Mouse (Mus musculus) heart, adult 2 months (tissue): ENCODE results near the gene Pik3r5.

ENCODE experiments used
- CTCF ChIP-seq: fragments of 200-600 bp; IDR thresholded peaks from 2 replicates; pipeline ENCODE4 v1.8.1; 2022; ENCODE audit warnings: antibody characterized with exemption, mild to moderate bottlenecking, moderate library complexity
- POLR2A ChIP-seq: fragments of 200-500 bp; IDR thresholded peaks from 2 replicates; pipeline ENCODE4 v1.6.1; 2011; ENCODE audit warnings: mild to moderate bottlenecking, low read depth, low read length, control low read depth; ENCODE audit not compliant: insufficient read depth

DNA sequence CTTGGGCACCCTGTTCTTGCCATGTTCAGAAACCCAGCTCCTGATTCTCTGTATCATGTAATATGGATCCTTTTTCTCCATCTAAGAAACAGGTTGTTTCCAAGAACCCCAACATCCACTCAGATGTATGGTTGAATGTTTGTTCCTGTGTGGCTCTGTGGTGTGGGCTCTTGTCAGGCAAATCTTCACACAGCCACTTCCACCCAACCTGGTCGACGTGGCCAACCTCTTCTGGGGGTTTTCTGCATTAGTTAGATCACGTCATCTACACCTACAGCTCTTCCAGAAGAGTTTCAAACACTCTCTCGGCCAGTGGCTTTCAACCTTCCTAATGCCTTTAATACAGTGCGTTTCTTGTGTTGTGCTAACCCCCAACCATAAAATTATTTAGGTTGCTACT, 4.5 kb downstream of the Pik3r5 start:
- TF ChIP-seq CTCF (no peak), POLR2A (no peak)
